Mouse (Mus musculus): ENCODE results near the gene Arhgef2.

GRCm38 (mm10) chr3:88559596-88559995 lies 46.2 kb upstream of the Arhgef2 start:
- TF ChIP-seq MYOG (IDR thresholded peaks at IDR 0.05; ENCODE audit: control insufficient read depth in 1 of 3, insufficient read depth in 1 of 3, insufficient read length in 2 of 3, low read depth in 2 of 3) (no peak), POLR2AphosphoS2 (IDR thresholded peaks at IDR 0.05; ENCODE audit: insufficient read length, low read depth) (no peak), POLR2A (IDR thresholded peaks at IDR 0.05; ENCODE audit: insufficient read length, low read depth) (no peak), USF1 (IDR thresholded peaks at IDR 0.05; ENCODE audit: low read depth) (no peak), MYOD1 (IDR thresholded peaks at IDR 0.05; ENCODE audit: control insufficient read depth in 1 of 3, insufficient read length in 2 of 3, low read depth in 2 of 3) (no peak), REST (IDR thresholded peaks at IDR 0.05; ENCODE audit: insufficient read depth, insufficient read length) (no peak), CEBPB (IDR thresholded peaks at IDR 0.05; ENCODE audit: insufficient read depth, poor library complexity, severe bottlenecking) (no peak), E2F4 (IDR thresholded peaks at IDR 0.05; ENCODE audit: insufficient read depth) (no peak), MAX (IDR thresholded peaks at IDR 0.05; ENCODE audit: low read depth) (no peak), TCF12 (IDR thresholded peaks at IDR 0.05; ENCODE audit: insufficient read depth, poor library complexity, severe bottlenecking) (no peak), SRF (IDR thresholded peaks at IDR 0.05; ENCODE audit: control insufficient read depth, insufficient read length, low read depth) (no peak), TCF3 (IDR thresholded peaks at IDR 0.05; ENCODE audit: insufficient read length, low read depth) (no peak)
